Mouse (Mus musculus): ENCODE results near the gene Slc24a1. TPM values are rescaled to one million over a fixed set of nuclear protein-coding genes. Genes with fewer than 3 reads are reported as not detected.
A peak's percentile ranks its signal among the peaks of the same experiment; 100 is the strongest.

Slc24a1 gene
- polyA plus RNA-seq, 1 experiment from 2014 or later, result 0.25 TPM

DNA sequence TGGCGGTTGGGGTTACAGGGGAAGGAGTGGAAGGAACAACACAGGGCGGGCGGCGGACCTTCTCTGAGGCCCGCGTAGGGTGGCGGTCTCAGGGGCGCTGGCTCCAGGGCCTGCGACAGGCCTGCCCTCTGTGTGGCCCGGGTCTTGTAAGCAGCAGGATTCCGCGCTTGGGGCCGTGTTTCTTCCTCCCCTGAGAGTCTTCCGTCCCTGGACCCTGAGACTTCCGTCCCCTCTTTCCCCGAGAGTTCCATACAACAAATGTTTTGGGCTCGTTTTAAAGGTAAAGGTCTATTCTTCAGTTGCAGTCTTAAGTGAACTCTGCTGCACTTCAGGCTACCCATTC lies 9.5 kb upstream of the Slc24a1 start:
- H3K27me3 ChIP-seq (replicated peaks; ENCODE audit: control insufficient read depth, insufficient read depth, low read length), result no peaks in the 10 kb centered on the region
- H3K9me3 ChIP-seq (ENCODE audit: control insufficient read depth, low read length), result no peaks in the 10 kb centered on the region
- peak overlapping the region; percentile 81 for H3K9ac ChIP-seq (replicated peaks; ENCODE audit: low read depth, low read length)
- H3K36me3 ChIP-seq (ENCODE audit: control insufficient read depth, insufficient read depth), result peaks cover 12% of the 10 kb centered on the region
- ATAC-seq, result peak; percentile 78; the same call in 1 of the 2 replicates
- peak overlapping the region; percentile 68 for H3K4me3 ChIP-seq (replicated peaks; ENCODE audit: low read length)
- H3K4me2 ChIP-seq (ENCODE audit: low read length), result peak overlapping the region; percentile 86
- peaks cover 14% of the 10 kb centered on the region for H3K4me1 ChIP-seq (replicated peaks; ENCODE audit: control insufficient read depth, insufficient read depth, low read length)
- WGBS, result 0% methylated on average over 17 of the region's 17 CpGs
- peak overlapping the region; percentile 73 for H3K27ac ChIP-seq (ENCODE audit: low read length)

GRCm38 (mm10) chr9:64960117-64960977 lies 8.9 kb upstream of the Slc24a1 start, which contains the start of gene Ints14:
TSS of gene Ints14 (plus strand) at chr9:64960905.
- peak; percentile 99 for ATAC-seq
- H3K4me3 ChIP-seq (replicated peaks; ENCODE audit: low read length), result peak within 1 kb of the TSS; percentile 68
- 5% methylated on average over 29 of the region's 29 CpGs for WGBS
- peak within 1 kb of the TSS; percentile 86 for H3K4me2 ChIP-seq (ENCODE audit: low read length)
- peaks cover 7% of the 10 kb centered on the region for H3K36me3 ChIP-seq (ENCODE audit: control insufficient read depth, insufficient read depth)
- H3K27me3 ChIP-seq (replicated peaks; ENCODE audit: control insufficient read depth, insufficient read depth, low read length), result no peaks in the 10 kb centered on the region
- H3K9me3 ChIP-seq (ENCODE audit: control insufficient read depth, low read length), result no peaks in the 10 kb centered on the region
- peaks cover 14% of the 10 kb centered on the region for H3K4me1 ChIP-seq (replicated peaks; ENCODE audit: control insufficient read depth, insufficient read depth, low read length)
- peak within 1 kb of the TSS; percentile 73 for H3K27ac ChIP-seq (ENCODE audit: low read length)
- peak within 1 kb of the TSS; percentile 81 for H3K9ac ChIP-seq (replicated peaks; ENCODE audit: low read depth, low read length)

DNA sequence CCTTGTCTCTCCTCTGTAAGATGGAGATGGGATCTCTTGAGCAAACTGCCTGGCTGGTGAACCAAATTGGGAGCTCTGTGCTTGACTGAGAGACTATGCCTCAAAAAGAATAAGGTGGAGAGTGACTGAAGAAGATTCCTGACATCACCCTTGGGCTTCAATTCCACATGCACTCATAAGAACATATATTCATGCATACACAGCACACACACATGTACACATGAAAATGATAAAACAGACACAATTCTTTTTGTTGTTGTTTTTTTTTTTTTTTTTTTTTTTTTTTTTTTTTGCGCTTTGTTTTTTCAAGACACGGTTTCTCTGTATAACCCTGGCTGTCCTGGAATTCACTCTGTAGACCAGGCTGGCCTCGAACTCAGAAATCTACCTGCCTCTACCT lies 5.9 kb upstream of the Slc24a1 start:
- no peak for ATAC-seq
- H3K27me3 ChIP-seq (replicated peaks; ENCODE audit: control insufficient read depth, insufficient read depth, low read length), result no peaks in the 10 kb centered on the region
- WGBS, result 93% methylated on average over 3 of the region's 3 CpGs
- H3K4me2 ChIP-seq (ENCODE audit: low read length), result no peak overlapping the region
- no peak overlapping the region for H3K9ac ChIP-seq (replicated peaks; ENCODE audit: low read depth, low read length)
- no peak overlapping the region for H3K27ac ChIP-seq (ENCODE audit: low read length)
- no peak overlapping the region for H3K4me3 ChIP-seq (replicated peaks; ENCODE audit: low read length)
- H3K36me3 ChIP-seq (ENCODE audit: control insufficient read depth, insufficient read depth), result no peaks in the 10 kb centered on the region
- peaks cover 14% of the 10 kb centered on the region for H3K4me1 ChIP-seq (replicated peaks; ENCODE audit: control insufficient read depth, insufficient read depth, low read length)
- no peaks in the 10 kb centered on the region for H3K9me3 ChIP-seq (ENCODE audit: control insufficient read depth, low read length)

GRCm38 (mm10) chr9:64956337-64956736 lies 4.9 kb upstream of the Slc24a1 start:
- WGBS, result 18% methylated on average over 12 of the region's 12 CpGs
- no peak overlapping the region for H3K4me2 ChIP-seq (ENCODE audit: low read length)

GRCm38 (mm10) chr9:64953190-64953589 lies 1.8 kb upstream of the Slc24a1 start:
- no peak overlapping the region for H3K27ac ChIP-seq (ENCODE audit: low read length)
- no peak overlapping the region for H3K9ac ChIP-seq (replicated peaks; ENCODE audit: low read depth, low read length)
- H3K36me3 ChIP-seq (ENCODE audit: control insufficient read depth, insufficient read depth), result no peaks in the 10 kb centered on the region
- H3K4me2 ChIP-seq (ENCODE audit: low read length), result no peak overlapping the region
- 80% methylated on average over 7 of the region's 7 CpGs for WGBS
- no peak for ATAC-seq
- no peaks in the 10 kb centered on the region; the same call in 1 of the 2 replicates for H3K27me3 ChIP-seq (replicated peaks; ENCODE audit: control insufficient read depth, insufficient read depth, low read length)
- H3K4me3 ChIP-seq (replicated peaks; ENCODE audit: low read length), result no peak overlapping the region
- no peaks in the 10 kb centered on the region for H3K4me1 ChIP-seq (replicated peaks; ENCODE audit: control insufficient read depth, insufficient read depth, low read length)
- H3K9me3 ChIP-seq (ENCODE audit: control insufficient read depth, low read length), result no peaks in the 10 kb centered on the region

More at GRCm38 (mm10) chr9:64956337-64956736, 4.9 kb upstream of the Slc24a1 start:
- peaks cover 8% of the 10 kb centered on the region for H3K4me1 ChIP-seq (replicated peaks; ENCODE audit: control insufficient read depth, insufficient read depth, low read length)
- no peak overlapping the region for H3K27ac ChIP-seq (ENCODE audit: low read length)
- H3K27me3 ChIP-seq (replicated peaks; ENCODE audit: control insufficient read depth, insufficient read depth, low read length), result no peaks in the 10 kb centered on the region; the same call in 1 of the 2 replicates
- no peak for ATAC-seq
- H3K36me3 ChIP-seq (ENCODE audit: control insufficient read depth, insufficient read depth), result no peaks in the 10 kb centered on the region
- H3K4me3 ChIP-seq (replicated peaks; ENCODE audit: low read length), result no peak overlapping the region
- H3K9ac ChIP-seq (replicated peaks; ENCODE audit: low read depth, low read length), result no peak overlapping the region
- H3K9me3 ChIP-seq (ENCODE audit: control insufficient read depth, low read length), result no peaks in the 10 kb centered on the region

- no peak overlapping the region for H3K4me3 ChIP-seq (replicated peaks; ENCODE audit: low read length)
- no peak overlapping the region for H3K27ac ChIP-seq (ENCODE audit: low read length)
- ATAC-seq, result 0 out of 2 replicates have a peak, but pooled peaks have one; percentile 26
- H3K9me3 ChIP-seq (ENCODE audit: control insufficient read depth, low read length), result no peaks in the 10 kb centered on the region
- no peaks in the 10 kb centered on the region for H3K4me1 ChIP-seq (replicated peaks; ENCODE audit: control insufficient read depth, insufficient read depth, low read length)
- no peaks in the 10 kb centered on the region for H3K36me3 ChIP-seq (ENCODE audit: control insufficient read depth, insufficient read depth)
- no peaks in the 10 kb centered on the region; the same call in 1 of the 2 replicates for H3K27me3 ChIP-seq (replicated peaks; ENCODE audit: control insufficient read depth, insufficient read depth, low read length)
- H3K9ac ChIP-seq (replicated peaks; ENCODE audit: low read depth, low read length), result no peak overlapping the region
- 13% methylated on average over 5 of the region's 5 CpGs for WGBS
- H3K4me2 ChIP-seq (ENCODE audit: low read length), result no peak overlapping the region
Measured at GRCm38 (mm10) chr9:64952055-64952454, 648 bp upstream of the Slc24a1 start.

GRCm38 (mm10) chr9:64947483-64948095 lies 3.8 kb downstream of the Slc24a1 start:
- Histone ChIP-seq H3K4me1 (replicated peaks; ENCODE audit: control insufficient read depth, insufficient read depth, low read length) (no peaks in the 10 kb centered on the region), H3K4me3 (replicated peaks; ENCODE audit: low read length) (no peak overlapping the region), H3K4me2 (ENCODE audit: low read length) (no peak overlapping the region), H3K27me3 (replicated peaks; ENCODE audit: control insufficient read depth, insufficient read depth, low read length) (no peaks in the 10 kb centered on the region; the same call in 1 of the 2 replicates), H3K27ac (ENCODE audit: low read length) (no peak overlapping the region), H3K9ac (replicated peaks; ENCODE audit: low read depth, low read length) (no peak overlapping the region), H3K9me3 (ENCODE audit: control insufficient read depth, low read length) (no peaks in the 10 kb centered on the region), H3K36me3 (ENCODE audit: control insufficient read depth, insufficient read depth) (no peaks in the 10 kb centered on the region)
- no peak for ATAC-seq
- WGBS, result 84% methylated on average over 9 of the region's 9 CpGs

DNA sequence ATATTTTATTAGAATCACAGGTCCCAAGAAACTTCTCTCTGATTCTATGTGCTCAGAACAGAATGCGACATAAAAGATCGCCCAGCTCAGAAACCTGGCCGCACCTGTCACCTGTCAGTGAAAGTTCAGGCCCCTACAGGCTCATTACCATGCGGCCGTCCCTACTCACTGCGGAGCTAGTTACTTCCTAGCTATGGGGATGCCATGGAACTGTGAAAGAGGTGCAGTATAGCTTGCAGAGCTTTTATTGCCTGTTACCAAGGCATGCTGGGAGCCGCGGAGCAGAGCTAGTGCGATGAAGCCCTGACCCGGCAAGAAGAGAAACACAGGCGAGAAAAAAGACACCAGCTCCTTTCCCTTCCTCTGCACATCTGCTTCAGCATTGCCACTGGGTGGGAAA lies 7.4 kb downstream of the Slc24a1 start:
- no peaks in the 10 kb centered on the region for H3K9me3 ChIP-seq (ENCODE audit: control insufficient read depth, low read length)
- H3K27me3 ChIP-seq (replicated peaks; ENCODE audit: control insufficient read depth, insufficient read depth, low read length), result no peaks in the 10 kb centered on the region
- H3K36me3 ChIP-seq (ENCODE audit: control insufficient read depth, insufficient read depth), result no peaks in the 10 kb centered on the region
- H3K9ac ChIP-seq (replicated peaks; ENCODE audit: low read depth, low read length), result no peak overlapping the region
- H3K27ac ChIP-seq (ENCODE audit: low read length), result no peak overlapping the region
- ATAC-seq, result no peak
- H3K4me1 ChIP-seq (replicated peaks; ENCODE audit: control insufficient read depth, insufficient read depth, low read length), result no peaks in the 10 kb centered on the region
- no peak overlapping the region for H3K4me2 ChIP-seq (ENCODE audit: low read length)
- no peak overlapping the region for H3K4me3 ChIP-seq (replicated peaks; ENCODE audit: low read length)
- WGBS, result 23% methylated on average over 11 of the region's 11 CpGs

DNA sequence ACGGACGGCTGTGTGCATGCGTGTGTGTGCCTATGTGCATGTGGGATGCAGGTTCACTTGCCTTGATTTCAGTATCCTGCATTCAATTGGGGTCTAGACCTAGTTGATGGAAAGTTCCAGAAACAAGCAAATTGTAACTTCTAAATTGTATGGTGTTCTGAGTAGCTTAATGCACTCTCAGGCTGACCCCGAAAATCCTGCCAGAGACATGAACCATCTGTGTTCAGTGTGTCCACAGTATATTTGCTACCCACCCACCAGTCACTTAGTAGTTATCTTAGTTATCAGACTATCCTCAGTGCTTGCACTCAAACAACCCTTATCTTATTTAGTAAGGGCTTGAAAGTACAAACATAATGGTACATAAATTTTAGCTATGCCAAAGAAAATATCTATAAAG lies 9.8 kb downstream of the Slc24a1 start:
- no peak for ATAC-seq
- WGBS, result 90% methylated on average over 4 of the region's 4 CpGs
- no peaks in the 10 kb centered on the region for H3K36me3 ChIP-seq (ENCODE audit: control insufficient read depth, insufficient read depth)
- H3K9me3 ChIP-seq (ENCODE audit: control insufficient read depth, low read length), result no peaks in the 10 kb centered on the region
- H3K9ac ChIP-seq (replicated peaks; ENCODE audit: low read depth, low read length), result no peak overlapping the region
- H3K27me3 ChIP-seq (replicated peaks; ENCODE audit: control insufficient read depth, insufficient read depth, low read length), result no peaks in the 10 kb centered on the region
- H3K4me1 ChIP-seq (replicated peaks; ENCODE audit: control insufficient read depth, insufficient read depth, low read length), result no peaks in the 10 kb centered on the region
- H3K4me3 ChIP-seq (replicated peaks; ENCODE audit: low read length), result no peak overlapping the region
- no peak overlapping the region for H3K27ac ChIP-seq (ENCODE audit: low read length)
- no peak overlapping the region for H3K4me2 ChIP-seq (ENCODE audit: low read length)

Measured in forebrain, embryonic 16.5 days (tissue).